Mouse (Mus musculus): ENCODE results near the gene Rnf13. TPM values are rescaled to one million over a fixed set of nuclear protein-coding genes. Genes with fewer than 3 reads are reported as not detected.
A peak's percentile ranks its signal among the peaks of the same experiment; 100 is the strongest.

Rnf13 gene
- total RNA-seq, 1 experiment = 33.2 TPM

- Histone ChIP-seq H3K9me3 (ENCODE audit: control insufficient read depth, insufficient read depth, low read depth, low read length) (no peaks in the 10 kb centered on the region), H3K27ac (ENCODE audit: insufficient read depth, low read depth, low read length, poor library complexity, severe bottlenecking) (no peak overlapping the region), H3K36me3 (ENCODE audit: control insufficient read depth, insufficient read depth, low read length, poor library complexity, severe bottlenecking) (no peaks in the 10 kb centered on the region), H3K4me3 (ENCODE audit: insufficient read depth in 1 of 2, low read depth in 1 of 2, low read length in 2 of 2, poor library complexity in 1 of 2, severe bottlenecking in 1 of 2) (no peak overlapping the region), H3K9ac (ENCODE audit: insufficient read depth, low read depth, low read length, poor library complexity, severe bottlenecking) (no peak overlapping the region), H3K4me1 (ENCODE audit: control insufficient read depth in 2 of 2, insufficient read depth in 2 of 2, low read length in 2 of 2, poor library complexity in 1 of 2) (no peaks in the 10 kb centered on the region)
- TF ChIP-seq CHD2 (IDR thresholded peaks at IDR 0.05; ENCODE audit: low read depth, low read length) (no peak), MAFK (IDR thresholded peaks at IDR 0.05; ENCODE audit: insufficient read depth, low read depth, low read length) (no peak), ZC3H11A (IDR thresholded peaks at IDR 0.05; ENCODE audit: borderline replicate concordance, low read depth, low read length) (no peak), ZNF384 (IDR thresholded peaks at IDR 0.05; ENCODE audit: low read depth, low read length) (no peak), HCFC1 (IDR thresholded peaks at IDR 0.05; ENCODE audit: borderline replicate concordance, insufficient read depth, low read length) (no peak)
- no peak for DNase-seq (ENCODE audit: low read depth, low spot score)
- in situ Hi-C loops (cut with MboI; ENCODE audit: low sequenced_read_pairs in 2 of 2, unreplicated experiment in 2 of 2) = no loop called here
Observed at GRCm38 (mm10) chr3:57696779-57697178, 39.1 kb upstream of the Rnf13 start.

DNA sequence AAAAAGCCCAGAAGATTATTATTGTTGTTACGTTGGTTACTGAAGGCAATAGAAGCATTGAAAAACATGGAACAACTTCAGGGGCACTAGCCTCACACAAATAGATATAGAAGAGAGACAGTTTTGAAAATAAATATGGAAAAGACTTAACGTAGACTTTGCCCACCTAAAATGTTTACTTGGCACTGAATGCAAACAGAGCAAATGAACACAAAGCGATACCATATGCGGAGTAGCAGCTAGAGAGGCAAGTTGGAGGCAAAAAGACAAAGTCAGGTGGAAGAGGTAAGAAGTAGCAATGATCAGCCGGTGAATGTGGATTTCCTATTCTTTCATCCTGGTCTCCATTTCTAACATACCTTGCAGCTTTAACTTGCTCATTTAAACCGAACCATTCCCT lies 21.7 kb upstream of the Rnf13 start:
- in situ Hi-C loops (cut with MboI; ENCODE audit: low sequenced_read_pairs in 2 of 2, unreplicated experiment in 2 of 2) = no loop called here
- TF ChIP-seq MAFK (IDR thresholded peaks at IDR 0.05; ENCODE audit: insufficient read depth, low read depth, low read length) (no peak), CHD2 (IDR thresholded peaks at IDR 0.05; ENCODE audit: low read depth, low read length) (no peak), ZC3H11A (IDR thresholded peaks at IDR 0.05; ENCODE audit: borderline replicate concordance, low read depth, low read length) (no peak), ZNF384 (IDR thresholded peaks at IDR 0.05; ENCODE audit: low read depth, low read length) (no peak), HCFC1 (IDR thresholded peaks at IDR 0.05; ENCODE audit: borderline replicate concordance, insufficient read depth, low read length) (no peak)
- H3K27ac ChIP-seq (ENCODE audit: insufficient read depth, low read depth, low read length, poor library complexity, severe bottlenecking) = no peak overlapping the region
- no peaks in the 10 kb centered on the region for H3K9me3 ChIP-seq (ENCODE audit: control insufficient read depth, insufficient read depth, low read depth, low read length)
- H3K4me1 ChIP-seq (ENCODE audit: control insufficient read depth in 2 of 2, insufficient read depth in 2 of 2, low read length in 2 of 2, poor library complexity in 1 of 2) = peaks cover 0 to 4% of the 10 kb centered on the region in 2 experiments; a peak in 2 of 4 replicates
- DNase-seq (ENCODE audit: low read depth, low spot score) = no peak
- H3K9ac ChIP-seq (ENCODE audit: insufficient read depth, low read depth, low read length, poor library complexity, severe bottlenecking) = no peak overlapping the region
- no peaks in the 10 kb centered on the region for H3K36me3 ChIP-seq (ENCODE audit: control insufficient read depth, insufficient read depth, low read length, poor library complexity, severe bottlenecking)
- no peak overlapping the region for H3K4me3 ChIP-seq (ENCODE audit: insufficient read depth in 1 of 2, low read depth in 1 of 2, low read length in 2 of 2, poor library complexity in 1 of 2, severe bottlenecking in 1 of 2)

- no peak overlapping the region; the same call in 1 of the 2 replicates for H3K27ac ChIP-seq (ENCODE audit: insufficient read depth, low read depth, low read length, poor library complexity, severe bottlenecking)
- no peaks in the 10 kb centered on the region for H3K9me3 ChIP-seq (ENCODE audit: control insufficient read depth, insufficient read depth, low read depth, low read length)
- no peak for DNase-seq (ENCODE audit: low read depth, low spot score)
- no peak overlapping the region for H3K9ac ChIP-seq (ENCODE audit: insufficient read depth, low read depth, low read length, poor library complexity, severe bottlenecking)
- H3K4me1 ChIP-seq (ENCODE audit: control insufficient read depth in 2 of 2, insufficient read depth in 2 of 2, low read length in 2 of 2, poor library complexity in 1 of 2) = peaks cover 4 to 13% of the 10 kb centered on the region in 2 experiments; a peak in 3 of 4 replicates
- no peak overlapping the region for H3K4me3 ChIP-seq (ENCODE audit: insufficient read depth in 1 of 2, low read depth in 1 of 2, low read length in 2 of 2, poor library complexity in 1 of 2, severe bottlenecking in 1 of 2)
- no peaks in the 10 kb centered on the region for H3K36me3 ChIP-seq (ENCODE audit: control insufficient read depth, insufficient read depth, low read length, poor library complexity, severe bottlenecking)
- TF ChIP-seq HCFC1 (IDR thresholded peaks at IDR 0.05; ENCODE audit: borderline replicate concordance, insufficient read depth, low read length) (no peak), ZNF384 (IDR thresholded peaks at IDR 0.05; ENCODE audit: low read depth, low read length) (no peak), CHD2 (IDR thresholded peaks at IDR 0.05; ENCODE audit: low read depth, low read length) (no peak), MAFK (IDR thresholded peaks at IDR 0.05; ENCODE audit: insufficient read depth, low read depth, low read length) (no peak), ZC3H11A (IDR thresholded peaks at IDR 0.05; ENCODE audit: borderline replicate concordance, low read depth, low read length) (no peak)
- in situ Hi-C loops (cut with MboI; ENCODE audit: low sequenced_read_pairs in 2 of 2, unreplicated experiment in 2 of 2) = no loop called here
Observed at GRCm38 (mm10) chr3:57732206-57732915, 3.5 kb upstream of the Rnf13 start.

DNA sequence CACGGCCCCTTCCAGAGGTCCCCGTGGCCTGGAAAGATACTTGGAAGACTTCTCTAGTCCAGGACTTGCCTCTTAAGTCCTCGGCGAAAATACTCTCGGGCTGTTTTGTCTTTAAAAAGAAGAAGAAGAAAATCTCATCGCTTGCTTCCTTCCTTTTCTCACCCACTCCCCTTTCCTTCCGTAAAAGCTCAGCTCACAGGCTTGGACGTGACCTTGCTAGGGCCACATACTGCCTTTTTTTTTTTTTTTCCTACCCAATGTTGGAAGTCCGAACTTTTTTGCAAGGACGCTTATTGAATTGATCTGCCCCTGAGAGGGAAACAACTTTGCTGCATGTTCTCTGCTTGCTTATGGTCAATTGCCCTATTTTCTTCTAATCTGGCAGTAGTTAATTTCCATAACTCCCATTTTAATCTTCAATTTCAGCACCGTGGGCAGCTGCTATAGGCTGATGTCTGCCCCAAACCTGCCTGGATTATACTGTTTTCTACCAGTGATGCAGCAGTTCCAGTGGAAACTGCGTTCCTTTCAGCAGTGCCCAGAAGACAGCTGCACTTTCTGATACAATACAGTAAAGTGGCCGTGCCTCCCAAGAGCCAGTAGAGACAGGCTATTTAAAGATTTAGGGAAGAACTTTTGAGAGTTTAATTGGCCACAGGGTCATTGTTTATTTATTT lies 695 bp downstream of the Rnf13 start:
- DNase-seq (ENCODE audit: low read depth, low spot score) = no peak
- in situ Hi-C loops (cut with MboI; ENCODE audit: low sequenced_read_pairs in 2 of 2, unreplicated experiment in 2 of 2) = no loop called here
- H3K36me3 ChIP-seq (ENCODE audit: control insufficient read depth, insufficient read depth, low read length, poor library complexity, severe bottlenecking) = no peaks in the 10 kb centered on the region
- H3K4me1 ChIP-seq (ENCODE audit: control insufficient read depth in 2 of 2, insufficient read depth in 2 of 2, low read length in 2 of 2, poor library complexity in 1 of 2) = peaks cover 4 to 10% of the 10 kb centered on the region in 2 experiments; a peak in 3 of 4 replicates
- H3K9me3 ChIP-seq (ENCODE audit: control insufficient read depth, insufficient read depth, low read depth, low read length) = no peaks in the 10 kb centered on the region
- 0 out of 2 replicates have a peak overlapping the region, but pooled peaks have one; percentile 67 for H3K27ac ChIP-seq (ENCODE audit: insufficient read depth, low read depth, low read length, poor library complexity, severe bottlenecking)
- H3K9ac ChIP-seq (ENCODE audit: insufficient read depth, low read depth, low read length, poor library complexity, severe bottlenecking) = peak overlapping the region; percentile 76
- peak overlapping the region; percentile 68 to 80 for H3K4me3 ChIP-seq (ENCODE audit: insufficient read depth in 1 of 2, low read depth in 1 of 2, low read length in 2 of 2, poor library complexity in 1 of 2, severe bottlenecking in 1 of 2)
- TF ChIP-seq MAFK (IDR thresholded peaks at IDR 0.05; ENCODE audit: insufficient read depth, low read depth, low read length) = no peak
- no peak for TF ChIP-seq CHD2 (IDR thresholded peaks at IDR 0.05; ENCODE audit: low read depth, low read length)
- no peak for TF ChIP-seq ZC3H11A (IDR thresholded peaks at IDR 0.05; ENCODE audit: borderline replicate concordance, low read depth, low read length)
- TF ChIP-seq HCFC1 (IDR thresholded peaks at IDR 0.05; ENCODE audit: borderline replicate concordance, insufficient read depth, low read length) = no peak
- peak; percentile 78; the same call in 1 of the 2 replicates for TF ChIP-seq ZNF384 (IDR thresholded peaks at IDR 0.05; ENCODE audit: low read depth, low read length)

Measured in ES-E14 (cell line).